Mouse (Mus musculus) kidney, postnatal 36 days (tissue): ENCODE measurements around the gene Sycp2l.

Experiments used
- DNase-seq, 2 experiments: peaks; one replicate each; pipeline ENCODE4 v3.0.0; 2021 to 2022; ENCODE audit warnings: mixed read lengths in 2 of 2

The Sycp2l gene

GRCm38 (mm10) chr13:41113940-41114339, at the start of gene Sycp2l:
Gene Sycp2l, plus strand, starts transcription at chr13:41114307.
- peak in 1 of 2 experiments; percentile 12 for DNase-seq

- DNase-seq, result no peak
Measured at GRCm38 (mm10) chr13:41067618-41068017, 46.5 kb upstream of the Sycp2l start.

GRCm38 (mm10) chr13:41071617-41072016, 42.5 kb upstream of the Sycp2l start:
- DNase-seq, result no peak

DNA sequence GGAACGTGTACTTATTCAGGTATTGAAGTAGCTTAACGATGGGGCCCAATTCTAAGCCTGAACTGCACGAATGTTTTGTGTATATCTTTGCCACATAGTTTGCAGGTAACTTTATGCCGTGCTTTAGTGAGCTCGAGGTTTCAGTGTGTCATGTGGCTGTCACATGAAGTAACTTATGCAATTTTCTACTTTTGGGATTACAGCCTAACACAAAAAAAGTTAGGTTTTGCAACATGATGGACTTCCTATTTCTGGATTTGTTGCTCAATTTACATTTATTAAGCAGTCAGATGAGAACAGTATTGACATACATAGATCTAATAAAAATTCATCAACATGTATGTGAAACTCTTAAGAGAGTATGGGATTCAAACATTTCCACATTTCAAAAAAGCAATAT, 40.3 kb upstream of the Sycp2l start:
- no peak for DNase-seq

GRCm38 (mm10) chr13:41077921-41078320, 36.2 kb upstream of the Sycp2l start:
- DNase-seq, result no peak

GRCm38 (mm10) chr13:41078690-41079420, 35.3 kb upstream of the Sycp2l start:
- DNase-seq, result no peak

DNA sequence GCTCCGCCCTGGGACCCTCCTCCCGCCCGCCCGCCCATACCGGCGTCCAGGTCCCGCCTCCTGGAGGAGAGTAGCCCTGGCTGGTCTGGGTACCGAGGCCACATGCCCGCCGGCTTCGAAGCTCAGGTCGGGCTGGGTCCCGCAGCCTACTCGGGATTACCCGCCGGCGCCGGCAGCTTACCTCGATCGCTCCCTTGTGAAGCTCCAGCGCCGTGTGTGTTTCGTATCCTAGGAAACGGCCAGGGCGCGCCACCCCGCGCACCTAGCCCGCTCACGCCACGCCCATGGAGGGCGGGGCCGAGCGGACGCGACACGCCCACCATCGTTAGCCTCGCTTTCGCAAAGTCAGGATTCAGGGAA, 34.7 kb upstream of the Sycp2l start, which contains the start of gene Mak:
Mak (minus strand) TSS at position 286 of the 360 bp plus-strand sequence.
- peak; percentile 58 to 86 for DNase-seq

DNA sequence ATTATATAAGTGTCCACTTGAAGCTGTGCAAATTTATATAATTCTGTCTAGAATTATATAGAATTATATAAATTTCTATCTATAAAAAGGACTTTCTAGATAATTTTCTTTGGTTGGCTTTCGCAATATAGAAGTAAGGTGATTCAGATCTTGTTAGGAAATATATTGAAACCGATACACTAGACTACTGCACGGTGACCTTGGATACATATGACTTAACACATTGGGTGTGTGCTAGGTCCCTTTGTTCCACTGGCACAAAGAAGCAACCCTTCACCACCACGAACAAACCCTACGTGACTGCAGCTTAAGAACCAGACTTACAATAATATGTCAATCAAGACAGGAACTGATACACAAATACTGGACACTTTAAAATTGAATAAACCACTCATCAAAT, 34.2 kb upstream of the Sycp2l start:
- no peak for DNase-seq

- no peak for DNase-seq
Measured at GRCm38 (mm10) chr13:41080700-41081099, 33.4 kb upstream of the Sycp2l start.

DNA sequence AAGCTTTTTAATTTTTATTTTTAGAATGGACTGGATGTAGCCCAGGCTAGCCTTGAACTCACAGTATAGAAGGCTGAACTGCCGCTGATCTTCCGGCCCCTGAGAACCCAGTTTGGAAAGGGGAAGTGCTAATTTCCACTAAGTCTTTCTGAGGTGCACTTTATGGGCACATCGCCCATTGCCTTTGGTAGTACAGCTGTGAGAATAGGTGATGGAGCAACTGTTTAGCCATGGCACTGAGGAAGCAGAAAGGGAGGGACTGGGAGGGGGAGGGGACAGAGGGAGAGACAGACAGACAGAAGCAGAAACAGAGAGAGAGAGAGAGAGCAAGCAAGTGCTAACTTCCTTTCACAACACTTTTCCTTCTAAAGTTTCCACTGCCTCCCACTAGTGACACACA, 29.6 kb upstream of the Sycp2l start:
- DNase-seq, result no peak

DNA sequence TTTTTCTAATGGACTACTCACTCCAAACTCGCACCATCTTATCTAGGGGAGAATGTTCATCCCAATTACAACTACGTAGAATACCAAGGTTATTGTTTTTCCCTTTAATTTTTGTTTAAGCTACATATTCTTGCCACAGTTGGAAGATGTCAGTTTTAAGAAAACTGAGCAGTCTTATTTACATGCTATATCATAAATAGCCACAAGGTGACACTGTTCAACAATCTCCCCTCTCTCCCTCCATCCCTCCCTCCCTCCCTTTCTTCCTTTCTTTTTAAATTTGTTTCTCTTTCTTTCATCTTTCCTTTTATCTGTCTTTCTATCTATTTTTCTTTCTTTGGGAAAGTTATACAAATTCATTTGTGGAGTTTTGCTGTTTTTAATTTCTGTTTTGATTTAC, 29.0 kb upstream of the Sycp2l start:
- no peak for DNase-seq

DNA sequence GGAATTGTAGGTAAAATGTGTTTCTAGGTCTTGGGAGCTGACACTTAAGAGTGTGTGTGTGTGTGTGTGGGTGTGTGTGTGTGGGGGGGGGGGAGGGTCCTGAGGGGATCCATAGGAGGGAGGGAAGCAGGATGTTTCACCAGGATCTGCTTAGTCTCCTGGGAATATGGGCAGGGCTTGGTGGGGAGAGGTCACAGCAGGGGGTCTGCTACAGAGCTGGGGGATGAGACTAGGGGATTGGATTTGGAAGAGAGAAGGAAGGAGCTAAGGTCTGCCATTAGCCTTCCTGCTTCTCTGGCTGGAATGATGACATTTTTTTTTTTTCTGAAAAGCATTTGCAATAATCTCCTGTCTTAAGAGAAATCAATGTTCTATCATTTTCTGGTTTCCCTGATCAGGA, 25.4 kb upstream of the Sycp2l start:
- no peak for DNase-seq

- no peak for DNase-seq
Measured at GRCm38 (mm10) chr13:41091271-41091670, 22.8 kb upstream of the Sycp2l start.

DNA sequence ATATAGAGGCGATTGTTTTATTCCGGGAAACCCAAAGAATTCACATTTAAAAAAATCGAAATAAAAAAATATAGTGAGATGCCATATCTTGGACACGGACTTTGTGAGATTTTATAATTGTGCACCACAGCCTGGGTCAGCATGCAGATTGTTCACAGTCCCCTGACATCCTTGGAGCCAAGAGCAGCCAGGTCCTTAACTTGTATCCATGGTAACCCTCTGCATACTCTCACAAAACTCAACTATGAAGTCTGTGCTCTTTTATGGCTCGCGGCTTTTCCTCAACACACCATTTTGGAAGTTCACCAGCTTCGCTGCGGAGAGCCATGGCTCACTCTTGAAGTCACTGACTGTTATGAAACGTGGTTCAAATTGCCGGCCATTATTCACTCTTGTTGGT, 19.9 kb upstream of the Sycp2l start:
- DNase-seq, result no peak

- peak in 1 of 2 experiments; percentile 21 for DNase-seq
Measured at GRCm38 (mm10) chr13:41097324-41098058, 16.6 kb upstream of the Sycp2l start.

DNA sequence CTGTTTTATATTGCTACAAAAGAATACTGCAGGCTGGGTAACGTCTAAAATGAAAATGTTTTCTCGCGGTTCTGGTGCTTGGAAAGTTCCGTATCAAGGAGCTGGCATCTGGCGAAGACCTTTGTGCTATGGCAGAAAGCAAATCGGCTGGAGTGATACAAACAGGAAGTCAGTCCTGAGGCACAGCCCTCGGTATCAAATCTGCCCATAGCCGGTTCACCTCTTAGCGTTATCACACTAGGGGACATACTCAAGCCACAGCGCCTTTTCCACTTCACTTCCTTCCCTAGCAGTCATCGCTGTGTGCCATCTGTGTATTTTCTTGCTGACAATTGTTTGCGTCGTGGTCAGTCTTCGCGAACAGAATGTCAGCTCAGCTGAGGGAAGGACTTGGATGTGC, 15.8 kb upstream of the Sycp2l start:
- no peak for DNase-seq

DNA sequence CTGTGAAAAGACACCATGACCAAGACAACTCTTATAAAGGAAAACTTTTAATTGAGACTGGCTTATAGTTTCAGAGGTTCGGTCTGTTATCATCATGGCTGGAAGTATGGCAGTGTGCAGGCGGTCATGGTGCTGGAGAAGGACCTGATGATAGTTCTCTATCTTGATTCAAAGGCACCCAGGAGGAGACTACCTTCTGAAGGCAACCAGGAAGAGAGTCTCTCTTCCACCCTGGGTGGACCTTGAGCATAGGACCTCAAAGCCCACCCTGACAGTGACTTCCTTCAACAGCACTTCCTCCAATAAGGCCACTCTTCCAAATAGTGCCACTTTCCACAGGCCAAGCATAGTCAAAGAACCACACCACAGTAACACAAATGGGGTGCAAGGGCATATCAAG, 14.1 kb upstream of the Sycp2l start:
- DNase-seq, result no peak

DNA sequence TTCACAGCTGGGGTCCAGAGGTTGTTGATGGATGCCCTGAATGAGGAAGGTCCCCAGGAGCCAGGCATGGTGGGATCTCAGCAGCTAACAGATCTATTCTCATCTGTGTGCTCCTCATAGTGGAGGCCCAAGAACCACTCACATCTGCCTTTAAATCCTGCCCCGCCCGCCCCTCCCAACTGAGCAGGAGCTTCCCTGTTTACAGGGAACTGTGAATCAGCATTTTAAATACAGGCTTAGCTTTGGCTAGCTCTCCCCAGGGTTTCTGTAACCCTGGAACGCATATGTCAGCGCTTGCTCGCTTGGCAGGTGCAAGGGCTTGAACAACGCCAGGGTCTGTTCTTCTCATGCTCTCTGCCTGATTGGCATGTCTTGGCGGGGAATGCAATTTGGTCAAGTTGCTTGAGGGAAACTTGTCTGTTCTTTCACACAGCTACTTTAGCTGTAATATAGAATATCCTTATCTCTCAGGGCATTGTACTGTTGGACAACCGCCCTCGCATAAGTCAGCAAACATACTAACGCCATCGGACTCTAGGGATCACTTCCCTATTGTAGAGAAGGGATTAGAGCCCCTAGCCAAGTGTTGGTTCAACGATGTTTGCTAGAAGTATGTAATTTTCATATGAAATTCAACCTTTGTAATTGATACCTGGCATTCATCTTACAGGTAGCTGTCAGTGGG, 10.1 kb upstream of the Sycp2l start:
- no peak for DNase-seq

DNA sequence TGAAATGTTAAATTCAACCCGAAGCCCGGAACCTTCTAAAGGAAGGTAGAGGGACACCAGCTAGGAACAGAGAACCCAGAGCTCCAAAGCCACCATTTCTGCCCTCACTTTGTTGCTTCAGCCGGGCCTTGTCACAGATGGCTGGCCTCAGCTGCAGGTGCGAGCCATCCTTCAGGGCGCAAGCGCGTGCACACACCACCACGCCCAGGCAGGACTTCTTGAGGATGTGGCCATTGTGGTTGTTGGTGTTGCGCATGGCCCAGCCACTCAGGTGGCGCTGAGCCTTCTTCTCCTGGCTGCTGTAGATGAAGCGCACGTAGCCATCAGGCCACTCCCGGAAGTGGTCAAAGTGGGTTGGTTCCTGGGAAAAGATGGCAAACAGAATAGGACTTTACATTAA, 8.6 kb upstream of the Sycp2l start:
- DNase-seq, result no peak

DNA sequence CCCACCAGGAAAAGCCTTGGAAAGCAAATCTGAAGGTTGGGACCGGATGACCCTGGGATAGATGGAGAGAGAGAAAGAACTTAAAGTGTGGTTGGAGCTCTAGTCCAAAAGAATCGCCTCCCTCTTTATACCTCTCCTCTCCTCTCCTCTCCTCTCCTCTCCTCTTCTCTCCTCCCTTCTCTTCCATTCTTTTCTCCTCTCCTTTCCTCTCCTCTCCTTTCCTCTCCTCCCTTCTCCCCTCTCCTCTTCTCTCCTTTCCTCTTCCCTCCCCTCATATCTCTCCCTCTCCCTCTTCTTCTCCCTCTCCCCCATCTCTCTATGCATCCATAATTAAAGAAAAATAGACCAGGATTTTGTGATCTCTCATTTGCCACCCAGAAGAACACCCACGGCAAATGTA, 3.2 kb upstream of the Sycp2l start, which contains the start of gene Gcm2:
Gcm2 (minus strand) TSS at position 101 of the 400 bp plus-strand sequence.
- DNase-seq, result no peak

- no peak for DNase-seq
Measured at GRCm38 (mm10) chr13:41119152-41119945, 5.2 kb downstream of the Sycp2l start.

GRCm38 (mm10) chr13:41123666-41124225, 9.6 kb downstream of the Sycp2l start:
- DNase-seq, result no peak

GRCm38 (mm10) chr13:41128326-41128725, 14.2 kb downstream of the Sycp2l start:
- no peak for DNase-seq
